Mouse (Mus musculus) natural killer cell, adult 2 months (primary cell): Measurements from ENCODE around the gene Ppp1r9b.
A peak's percentile ranks its signal among the peaks of the same experiment; 100 is the strongest.
"Not testable (repeated sequence)": the region's sequence is repeated elsewhere in the genome, so short reads cannot be mapped to it uniquely, and the experiment has no call there.

Experiments used
- DNase-seq, 2 experiments: peaks; one replicate each; pipeline ENCODE4 v3.0.0; 2022; ENCODE audit warnings: low spot score in 2 of 2

Gene Ppp1r9b

GRCm38 (mm10) chr11:94998041-94998531 lies 7.3 kb downstream of the Ppp1r9b start:
- DNase-seq: peak; percentile 51 to 52

DNA sequence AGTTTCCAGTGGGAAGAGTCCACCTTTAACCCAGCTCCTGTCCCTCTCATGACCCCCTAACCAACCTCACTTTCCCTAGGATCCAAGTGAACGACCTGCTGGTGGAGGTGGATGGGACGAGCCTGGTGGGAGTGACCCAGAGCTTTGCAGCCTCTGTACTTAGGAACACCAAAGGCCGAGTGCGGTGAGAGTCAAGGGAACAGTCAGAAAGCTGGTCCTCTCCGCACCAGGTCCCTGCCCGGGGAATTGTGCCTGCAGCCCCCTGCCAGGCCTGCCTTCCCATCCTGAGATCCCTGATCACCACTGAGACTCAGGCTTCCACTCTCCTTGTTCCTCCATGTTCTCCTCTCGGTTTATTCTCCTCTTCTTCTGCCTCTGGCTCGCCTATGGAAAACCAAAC lies 9.3 kb downstream of the Ppp1r9b start:
- DNase-seq: no peak

DNA sequence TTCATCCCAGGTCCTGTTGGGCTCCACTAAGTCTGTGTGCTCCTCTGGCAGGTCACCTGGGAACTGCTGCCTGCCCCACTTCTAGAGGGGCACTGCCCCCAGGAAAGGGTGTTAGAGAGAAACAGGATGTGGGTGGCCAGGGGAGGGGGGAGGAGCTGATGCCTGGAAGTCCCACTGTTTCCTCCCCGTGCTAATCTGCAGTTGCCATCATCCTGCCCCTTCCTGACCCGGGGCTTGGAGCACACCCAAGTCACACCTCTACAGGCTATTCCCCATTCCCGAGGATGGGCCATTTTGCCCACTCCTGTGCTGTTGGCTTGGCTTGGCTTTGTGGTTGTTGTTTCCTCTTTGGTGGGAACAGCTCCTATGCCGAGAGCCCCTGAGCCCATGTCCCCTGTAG lies 9.7 kb downstream of the Ppp1r9b start:
- peak; percentile 49 to 67 for DNase-seq

GRCm38 (mm10) chr11:95001058-95001457 lies 10.2 kb downstream of the Ppp1r9b start:
- peak; percentile 50 to 51 for DNase-seq

- DNase-seq: no peak
Observed at GRCm38 (mm10) chr11:95001584-95002347, 10.9 kb downstream of the Ppp1r9b start.

GRCm38 (mm10) chr11:95002705-95003104 lies 11.9 kb downstream of the Ppp1r9b start:
- DNase-seq: no peak

- no peak for DNase-seq
Observed at GRCm38 (mm10) chr11:95004136-95004936, 13.5 kb downstream of the Ppp1r9b start.

GRCm38 (mm10) chr11:95004937-95005198 lies 14.0 kb downstream of the Ppp1r9b start:
- DNase-seq: no peak

DNA sequence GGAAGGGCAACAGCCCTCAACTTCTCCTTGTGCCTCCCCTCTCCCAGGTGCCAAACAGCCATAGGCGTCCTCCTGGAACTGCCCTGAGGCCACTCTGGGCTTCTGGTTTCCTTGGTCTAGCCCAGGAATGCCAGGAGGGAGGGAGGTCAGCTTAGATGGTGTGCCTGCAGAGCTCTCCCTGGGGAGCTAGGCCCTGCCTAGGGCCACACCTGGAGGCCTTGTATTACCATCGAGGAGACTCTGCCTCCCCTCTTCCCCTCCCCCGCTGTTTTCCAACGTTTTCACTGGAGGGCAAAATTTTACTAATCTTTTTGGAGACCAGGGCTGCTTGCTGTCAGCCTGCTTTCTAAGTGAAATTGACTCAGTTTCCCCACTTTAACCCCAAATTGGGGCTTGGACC lies 15.2 kb downstream of the Ppp1r9b start:
- DNase-seq: no peak

GRCm38 (mm10) chr11:95006525-95007219 lies 15.8 kb downstream of the Ppp1r9b start:
- peak; percentile 74 for DNase-seq

DNA sequence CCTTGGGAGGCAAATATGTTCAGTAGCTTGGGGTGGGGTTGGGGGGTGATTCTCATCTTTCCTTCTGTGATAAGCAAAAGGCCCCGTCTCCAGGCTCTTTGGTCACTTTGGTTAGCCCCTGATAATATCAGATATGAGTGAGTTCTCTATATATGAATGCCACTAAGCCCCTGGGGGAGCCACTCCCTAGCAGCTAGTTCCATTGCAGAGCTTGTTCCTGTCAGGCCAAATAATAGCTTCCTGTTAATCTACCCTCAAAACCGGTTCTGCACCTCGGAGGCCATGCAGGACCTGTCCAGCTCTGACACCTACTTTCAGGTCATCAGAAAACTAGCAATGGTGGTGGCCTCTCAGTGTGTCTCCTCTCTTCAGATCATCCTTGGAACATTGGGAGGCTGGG lies 16.6 kb downstream of the Ppp1r9b start:
- no peak for DNase-seq

GRCm38 (mm10) chr11:95008661-95009628 lies 18.1 kb downstream of the Ppp1r9b start:
- DNase-seq: no peak

DNA sequence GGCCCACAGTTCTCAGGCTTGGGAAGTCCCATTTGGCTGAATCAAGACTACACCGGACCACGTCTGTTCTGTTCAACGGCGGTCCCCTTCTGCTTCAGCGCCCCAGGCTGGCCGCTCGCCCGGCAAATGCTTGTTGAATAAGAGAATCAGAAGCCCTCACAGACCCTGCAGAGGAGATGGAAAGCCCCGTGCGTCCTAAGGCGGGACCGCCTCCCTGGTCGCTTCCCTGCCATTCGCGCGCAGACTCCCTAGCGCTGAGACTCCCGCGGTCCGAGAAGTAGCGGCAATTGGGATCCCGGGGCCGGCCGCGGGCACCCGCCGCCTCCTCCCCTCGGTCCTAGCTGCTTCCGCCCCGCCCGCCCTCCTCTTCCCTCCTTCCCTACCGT lies 18.8 kb downstream of the Ppp1r9b start, which contains the start of gene Samd14:
Samd14 (plus strand) TSS at position 251 of the 386 bp plus-strand sequence.
- no peak for DNase-seq

DNA sequence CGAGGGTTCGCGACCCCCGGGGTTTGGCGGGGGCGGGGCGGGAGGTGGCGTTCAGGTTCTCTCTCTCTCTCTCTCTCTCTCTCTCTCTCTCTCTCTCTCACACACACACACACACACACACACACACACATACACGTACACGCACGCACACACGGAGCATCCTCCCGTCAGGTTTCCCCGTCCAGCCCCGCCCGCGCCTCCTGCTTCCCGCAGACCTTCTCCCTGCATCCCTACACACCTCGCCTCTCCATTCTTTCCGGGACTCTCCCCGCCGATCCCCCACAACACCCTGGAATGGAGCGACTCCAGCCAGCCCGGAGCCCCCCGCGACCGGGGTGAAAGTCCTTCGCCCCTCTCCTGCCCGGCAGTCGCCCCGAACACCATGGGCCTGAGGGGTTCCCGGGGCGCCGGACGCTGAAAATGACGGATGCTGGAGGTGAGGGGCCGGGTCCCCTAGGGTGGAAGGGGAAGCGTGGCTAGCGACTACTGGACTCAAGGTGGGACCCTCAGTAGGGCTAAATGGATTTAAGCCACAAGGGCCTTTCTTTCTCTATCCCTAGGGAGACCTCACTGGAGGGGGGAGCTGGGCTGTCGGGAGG lies 19.4 kb downstream of the Ppp1r9b start:
- no peak for DNase-seq

DNA sequence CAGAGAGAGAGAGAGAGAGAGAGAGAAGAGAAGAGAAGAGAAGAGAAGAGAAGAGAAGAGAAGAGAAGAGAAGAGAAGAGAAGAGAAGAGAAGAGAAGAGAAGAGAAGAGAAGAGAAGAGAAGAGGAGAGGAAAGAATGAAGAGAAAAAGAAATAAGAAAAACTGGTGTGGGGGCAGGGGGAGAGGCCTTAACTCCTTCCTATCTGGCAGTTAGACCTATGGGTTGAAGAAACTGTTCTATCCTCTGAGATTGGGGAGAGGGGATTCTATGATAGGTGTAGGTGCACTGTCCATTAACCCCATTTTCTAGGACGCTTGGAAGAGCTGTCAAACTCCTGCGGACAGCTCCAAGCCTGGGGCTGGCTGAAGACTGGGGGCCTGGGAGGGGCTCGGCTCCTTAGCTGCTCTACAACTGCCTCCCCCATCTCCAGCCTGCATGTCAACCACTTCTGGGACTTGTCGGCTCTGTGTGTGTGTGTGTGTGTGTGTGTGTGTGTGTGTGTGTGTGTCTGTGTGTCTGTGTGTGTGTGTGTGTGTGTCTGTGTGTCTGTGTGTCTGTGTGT lies 20.1 kb downstream of the Ppp1r9b start:
- DNase-seq: not testable (repeated sequence)

DNA sequence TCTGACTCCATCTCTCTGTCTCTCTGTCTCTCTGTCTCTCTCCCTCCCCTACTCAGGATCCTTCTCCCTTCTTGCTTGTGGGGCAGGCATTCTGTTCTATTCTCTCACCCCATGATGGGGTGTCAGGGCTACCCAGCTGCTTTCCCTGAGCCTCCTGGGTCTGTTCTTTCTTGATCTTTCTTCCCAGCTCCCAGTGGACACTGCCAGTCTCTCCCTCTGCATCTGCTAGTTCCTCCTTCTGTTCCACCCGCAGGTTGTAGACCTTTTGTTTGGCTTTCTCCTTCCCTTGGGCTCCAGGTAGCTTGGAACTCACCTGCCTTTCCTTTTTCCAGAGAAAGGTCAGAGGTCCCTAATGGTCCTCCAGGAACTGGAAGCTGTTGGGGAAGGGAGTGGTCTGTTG lies 20.6 kb downstream of the Ppp1r9b start:
- DNase-seq: no peak

DNA sequence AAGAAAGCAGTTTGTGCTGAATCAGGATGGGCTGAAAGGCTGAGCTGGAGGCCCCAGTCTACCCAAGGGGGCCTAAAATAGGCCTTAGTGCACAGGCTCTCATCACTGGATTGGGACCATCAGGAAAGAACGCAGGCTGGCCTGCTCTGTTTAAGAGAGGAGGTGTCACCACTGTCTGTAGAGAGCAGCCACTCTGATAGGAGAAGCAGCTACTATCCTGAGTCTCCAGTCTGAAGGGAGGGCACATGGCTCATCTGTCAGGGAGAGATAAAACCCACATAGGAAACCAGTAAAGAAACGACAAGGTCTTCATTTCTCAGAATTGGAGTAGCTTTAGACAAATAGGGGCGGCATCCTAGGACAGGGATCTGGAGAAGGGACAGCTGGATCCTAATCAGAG lies 21.2 kb downstream of the Ppp1r9b start:
- DNase-seq: no peak

DNA sequence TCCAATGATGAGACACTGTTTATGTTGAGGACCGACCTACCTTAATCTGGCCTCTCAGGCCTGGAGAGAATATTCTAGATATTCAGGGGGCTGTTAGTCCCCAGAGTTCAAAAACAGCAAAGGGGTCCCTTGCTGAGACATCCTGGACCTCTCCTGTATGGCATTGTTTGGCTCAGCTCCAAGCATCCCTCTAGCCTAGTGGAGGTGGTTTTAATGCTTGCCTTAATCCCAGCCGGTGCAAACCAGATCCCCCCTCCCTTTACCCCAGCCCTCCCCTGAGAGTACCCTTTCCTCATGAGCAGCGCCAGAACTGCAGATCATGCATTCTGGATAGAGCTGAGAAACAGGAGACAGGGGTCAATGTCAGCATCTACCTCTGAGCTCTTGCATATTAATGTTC lies 21.7 kb downstream of the Ppp1r9b start:
- no peak for DNase-seq

DNA sequence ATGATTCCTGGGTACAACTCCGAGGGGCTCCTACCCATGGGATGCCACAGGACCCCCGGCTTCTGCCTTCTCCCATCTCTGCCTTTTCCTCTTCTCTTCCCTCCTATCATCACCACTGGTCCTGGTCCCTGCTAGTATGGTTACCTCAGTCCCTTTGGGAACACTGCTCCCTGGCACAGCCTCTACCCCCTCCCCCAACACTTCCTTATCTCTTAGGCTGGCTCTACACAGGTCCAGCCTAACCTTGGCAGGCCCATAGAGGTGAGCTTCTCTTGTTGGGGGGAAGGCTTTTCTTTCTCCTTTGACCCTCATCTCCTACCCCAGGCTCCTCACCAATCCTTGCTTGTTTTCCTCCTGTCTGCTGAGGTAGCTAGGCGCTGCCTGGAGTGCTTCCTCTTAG lies 24.6 kb downstream of the Ppp1r9b start:
- DNase-seq: no peak

DNA sequence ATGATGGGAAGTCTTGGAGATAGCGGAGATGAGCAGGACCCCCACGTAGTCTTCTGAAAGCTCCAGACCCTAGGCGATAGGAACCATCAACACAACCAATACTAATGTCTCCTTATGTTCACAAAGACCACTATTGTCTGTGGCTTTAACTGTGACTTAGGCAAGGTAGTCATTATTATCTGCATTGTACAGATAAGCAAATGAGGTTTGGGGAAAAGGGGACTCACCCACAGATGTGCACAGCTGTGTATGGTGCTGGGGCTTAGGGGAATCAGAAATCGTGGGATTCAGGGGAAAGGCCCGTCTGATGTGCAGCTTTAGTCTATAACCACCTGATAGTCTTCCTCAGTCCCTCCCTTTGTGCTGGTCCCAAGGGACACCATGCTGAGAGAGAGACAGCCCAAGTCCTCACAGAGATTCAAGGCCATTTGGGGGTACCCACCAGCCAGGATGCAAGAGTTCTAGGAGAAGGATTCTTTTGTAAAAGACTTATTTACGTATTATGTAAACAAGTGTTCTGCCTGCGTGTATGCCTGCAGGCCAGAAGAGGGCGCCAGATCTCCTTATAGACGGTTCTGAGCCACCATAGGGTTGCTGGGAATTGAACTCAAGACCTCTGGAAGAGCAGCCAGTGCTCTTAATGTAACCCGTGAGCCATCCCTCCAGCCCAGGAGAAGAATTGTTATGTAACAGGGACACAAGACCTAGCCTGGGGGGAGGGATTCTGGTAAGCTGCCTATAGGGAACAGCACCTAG lies 31.6 kb downstream of the Ppp1r9b start:
- DNase-seq: no peak
